Mouse (Mus musculus) heart, postnatal 36 days (tissue): ENCODE data around the gene Akt2. TPM values are rescaled to one million over a fixed set of nuclear protein-coding genes. Genes with fewer than 3 reads are reported as not detected.

Source experiments
- DNase-seq, 2 experiments: peaks; one replicate each; pipeline ENCODE4 v3.0.0; 2021 to 2022
- intact Hi-C: fragments of 180-260 bp; cut with DNase I; formaldehyde crosslinking; loops from one replicate; pipeline ENCODE4 v1.15.1; 2025
- total RNA-seq, 2 experiments: library from RNA; stranded (reverse); gene quantifications; 2 replicates each; pipeline ENCODE4 v1.2.3; 2021

Akt2 gene
- total RNA-seq, 2 experiments from 2014 or later: 172 to 194 TPM

DNA sequence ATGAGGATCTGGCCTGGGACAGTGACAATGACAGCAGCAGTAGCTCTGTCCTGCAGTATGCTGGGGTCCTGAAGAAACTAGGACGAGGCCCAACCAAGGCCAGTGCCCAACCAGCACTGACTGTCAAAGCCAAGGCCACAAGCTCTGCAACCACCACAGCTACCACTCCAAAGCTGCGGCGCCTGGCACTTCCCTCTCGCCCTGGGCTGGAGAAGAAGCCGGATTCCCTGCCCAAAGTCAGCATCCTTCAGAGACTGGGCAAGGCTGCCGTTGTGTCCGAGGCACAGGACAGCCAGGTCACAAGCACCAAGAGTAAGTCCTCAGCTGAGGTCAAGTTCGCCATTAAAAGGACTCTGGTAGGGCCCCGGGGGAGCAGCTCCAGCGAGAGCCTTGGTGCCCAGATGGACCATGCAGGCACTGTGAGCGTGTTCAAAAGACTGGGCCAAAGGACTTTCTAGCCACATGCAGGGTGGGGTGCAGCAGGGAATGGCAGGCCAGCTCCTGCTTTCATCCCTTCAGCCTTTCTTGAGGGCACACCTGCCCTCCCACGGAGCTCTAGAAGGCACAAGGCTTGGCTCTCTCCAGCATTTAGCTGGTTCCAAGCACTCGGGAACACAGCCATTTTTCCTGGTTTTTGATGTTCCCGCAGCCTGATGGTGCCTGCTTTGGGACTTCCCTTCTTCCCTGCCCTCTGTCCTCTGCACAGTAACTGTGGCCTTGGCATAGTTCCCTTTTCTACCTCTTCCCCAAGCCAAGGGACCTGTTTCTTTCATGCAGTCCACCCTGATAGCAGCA, 10.8 kb upstream of the Akt2 start:
- no peak for DNase-seq
- intact Hi-C loops: no loop called here

- intact Hi-C loops: no loop called here
- no peak for DNase-seq
Measured at GRCm38 (mm10) chr7:27586861-27587260, 4.5 kb upstream of the Akt2 start.

GRCm38 (mm10) chr7:27587741-27588140, 3.6 kb upstream of the Akt2 start:
- intact Hi-C loops: no loop called here
- DNase-seq: no peak

DNA sequence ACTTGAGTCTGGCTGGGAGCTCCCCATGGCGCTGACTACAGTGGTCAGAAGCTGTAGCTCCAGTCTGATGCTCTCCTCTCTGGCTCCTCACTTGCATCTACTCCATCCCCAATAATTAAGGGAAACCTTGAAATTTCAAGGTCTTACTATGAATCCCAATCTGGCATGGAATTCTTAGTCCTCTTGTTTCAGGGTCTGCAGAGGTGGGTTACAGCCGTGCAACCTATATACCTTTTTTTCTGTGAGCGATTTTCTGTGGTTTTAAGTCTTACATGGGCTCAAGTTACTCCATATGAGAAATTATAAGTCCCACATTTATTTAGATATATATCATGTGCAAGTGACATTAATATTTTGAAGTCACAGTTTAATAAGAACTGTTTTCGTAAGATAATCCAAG, 1.3 kb upstream of the Akt2 start:
- intact Hi-C loops: loop anchor here (5.0 kb wide), 2 partner anchors 97 to 253 kb away; partner anchors contain the start of genes Ltbp4 and Zfp607b
- no peak for DNase-seq

DNA sequence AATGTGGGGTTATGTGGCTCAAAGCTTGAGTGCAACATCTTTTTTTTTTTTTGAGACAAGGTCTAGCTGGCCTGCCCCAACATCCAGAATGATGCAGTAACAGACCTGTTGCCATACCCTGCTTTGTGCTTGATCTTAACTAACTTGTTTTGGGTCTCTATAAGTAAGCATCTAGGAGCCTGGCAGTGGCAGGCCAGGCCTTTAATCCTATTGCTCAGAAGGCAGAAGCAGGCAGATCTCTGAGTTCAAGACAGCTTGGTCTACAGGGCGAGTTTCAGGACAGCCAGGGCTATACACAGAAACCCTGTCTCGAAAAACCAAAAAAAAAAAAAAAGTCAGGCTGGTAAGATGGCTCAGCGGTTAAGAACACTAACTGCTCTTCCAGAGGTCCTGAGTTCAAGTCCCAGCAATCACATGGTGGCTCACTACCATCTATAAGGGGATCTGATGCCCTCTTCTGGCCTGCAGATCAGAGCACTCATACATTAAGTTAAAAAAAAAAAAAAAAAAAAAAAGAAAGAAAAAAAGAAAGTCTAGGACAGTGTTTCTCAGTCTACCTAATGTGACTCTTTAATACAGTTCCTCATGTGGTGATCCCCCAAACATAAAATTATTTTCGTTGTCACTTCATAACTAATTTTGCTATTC, 662 bp upstream of the Akt2 start:
- intact Hi-C loops: loop anchor here (5.0 kb wide), 2 partner anchors 97 to 253 kb away; partner anchors contain the start of genes Ltbp4 and Zfp607b
- DNase-seq: no peak

DNA sequence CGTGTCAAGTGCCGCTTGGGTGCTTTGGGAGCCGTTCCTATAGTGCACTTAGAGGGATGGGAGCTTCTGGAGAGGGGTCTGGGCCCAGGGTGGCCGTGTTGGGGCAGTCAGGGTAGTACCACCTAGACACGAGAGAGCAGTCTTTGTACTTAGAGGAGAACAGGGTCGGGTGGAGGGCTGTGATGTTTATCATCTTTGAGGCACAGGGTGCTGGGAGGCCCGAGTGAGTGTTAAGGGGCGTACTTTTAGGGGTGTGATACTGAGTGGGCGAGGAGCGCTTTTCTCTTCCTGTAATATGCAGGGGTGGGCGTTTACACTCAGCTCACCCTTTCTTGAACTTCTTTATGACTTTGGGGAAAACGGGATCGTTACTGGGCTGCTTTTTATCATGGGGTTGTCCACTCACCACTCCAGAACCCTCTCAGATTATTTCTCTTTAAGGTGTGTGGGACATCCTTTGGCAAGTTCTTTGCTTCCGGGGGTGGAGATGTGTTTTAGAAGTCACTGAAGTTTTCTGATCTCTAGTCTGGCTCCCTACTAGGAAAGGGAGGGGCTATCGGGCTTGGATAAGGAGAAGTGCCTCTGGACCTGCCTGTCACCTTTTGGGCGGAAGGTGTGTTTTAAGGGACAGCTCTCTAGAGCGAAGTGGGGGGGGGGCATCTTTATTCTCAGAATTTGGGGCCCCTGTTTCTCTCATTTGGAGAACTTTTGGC, 1.0 kb downstream of the Akt2 start:
- no peak for DNase-seq
- intact Hi-C loops: loop anchor here (2.0 to 5.0 kb wide), 3 partner anchors 14 to 255 kb away; partner anchors contain the start of genes Ltbp4 and Zfp607b

DNA sequence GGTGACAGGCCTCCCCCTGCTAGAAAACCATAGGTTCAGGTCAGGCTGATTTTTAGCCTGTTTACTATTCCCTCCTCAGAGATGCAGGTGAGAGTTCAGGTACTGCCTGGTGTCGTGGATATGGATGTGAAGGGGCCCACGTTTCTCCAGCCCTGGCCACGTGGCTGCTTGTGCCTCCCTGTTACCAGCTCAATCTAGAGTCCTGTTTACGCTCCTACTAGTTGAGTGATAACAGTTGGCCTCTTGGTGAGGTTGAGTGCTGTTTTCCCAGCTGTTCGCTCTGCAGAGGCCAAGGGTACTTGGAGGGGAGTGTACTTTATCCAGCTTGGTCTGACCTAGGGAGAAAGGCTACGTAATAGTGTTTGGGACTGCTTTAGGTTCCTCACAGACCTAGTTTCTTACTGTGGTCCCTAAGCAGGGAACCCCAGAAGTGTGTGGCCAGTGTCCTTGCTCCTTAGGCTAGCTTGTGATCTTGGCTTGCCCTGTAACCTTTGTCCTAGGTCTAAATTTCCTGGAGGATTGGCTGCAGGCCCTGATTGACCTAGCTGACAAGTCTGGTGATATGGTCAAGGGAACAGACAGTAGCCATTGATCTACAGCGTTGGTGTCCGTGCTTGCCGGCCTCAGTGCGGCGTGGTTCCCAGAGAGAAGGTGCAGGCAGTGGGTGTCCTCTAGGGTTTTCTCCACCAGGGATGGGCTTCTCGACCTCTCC, 1.7 kb downstream of the Akt2 start:
- intact Hi-C loops: loop anchor here (2.0 to 5.0 kb wide), 3 partner anchors 14 to 256 kb away; partner anchors contain the start of genes Ltbp4 and Zfp607b
- peak in 1 of 2 experiments; percentile 27 for DNase-seq

DNA sequence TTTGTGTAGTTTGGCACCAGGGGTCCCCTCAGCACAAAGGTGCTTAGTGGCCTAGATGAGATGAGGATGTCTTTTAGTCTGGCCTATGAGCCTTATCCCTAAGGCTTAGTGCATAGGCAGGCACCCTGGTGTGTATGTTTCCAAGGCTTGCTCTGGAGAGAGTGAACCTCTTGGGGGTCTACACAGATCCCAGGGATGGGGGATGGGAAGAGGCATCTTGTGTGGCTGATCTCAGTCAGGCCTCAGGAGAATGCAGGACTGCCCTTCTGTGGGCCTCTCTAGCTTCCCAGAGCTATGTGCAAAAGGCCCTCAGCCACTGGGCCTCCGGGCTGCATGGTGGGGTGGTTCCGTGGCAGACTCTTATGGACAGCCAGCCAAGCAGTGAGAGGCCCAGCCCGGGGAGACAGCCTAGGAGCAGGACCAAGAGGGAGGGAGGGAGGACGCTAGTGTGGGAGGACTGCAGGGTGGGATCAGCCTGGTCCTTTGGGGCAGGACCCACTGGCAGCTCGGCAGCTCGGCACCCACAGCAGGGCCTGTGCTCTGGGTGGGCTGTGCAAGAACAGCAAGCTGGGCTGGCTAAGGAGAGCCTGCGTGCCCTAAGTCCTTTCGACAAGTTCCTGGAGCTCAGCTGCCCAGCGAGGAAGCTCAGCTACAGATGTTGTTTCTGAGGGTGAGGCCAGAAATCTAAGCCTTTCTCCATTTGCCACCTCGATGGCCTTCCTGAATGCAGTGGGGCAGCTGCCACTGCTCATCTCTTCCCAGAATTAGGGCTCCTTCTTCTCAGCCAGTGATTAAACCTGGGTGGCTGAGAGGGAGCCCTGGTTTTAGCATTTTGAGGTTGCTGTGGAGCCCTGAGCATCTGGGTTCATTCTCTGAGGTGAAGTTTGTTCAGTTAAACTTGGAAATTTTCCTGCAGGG, 5.5 kb downstream of the Akt2 start:
- peak; percentile 44 to 60 for DNase-seq
- intact Hi-C loops: no loop called here

- intact Hi-C loops: no loop called here
- DNase-seq: no peak
Measured at GRCm38 (mm10) chr7:27598053-27598452, 6.7 kb downstream of the Akt2 start.

GRCm38 (mm10) chr7:27601628-27602027, 10.3 kb downstream of the Akt2 start:
- intact Hi-C loops: no loop called here
- no peak for DNase-seq

GRCm38 (mm10) chr7:27602161-27602560, 10.8 kb downstream of the Akt2 start:
- intact Hi-C loops: no loop called here
- no peak for DNase-seq

- DNase-seq: no peak
- intact Hi-C loops: no loop called here
Measured at GRCm38 (mm10) chr7:27602835-27603234, 11.5 kb downstream of the Akt2 start.

- intact Hi-C loops: no loop called here
- no peak for DNase-seq
Measured at GRCm38 (mm10) chr7:27604661-27605348, 13.5 kb downstream of the Akt2 start.

DNA sequence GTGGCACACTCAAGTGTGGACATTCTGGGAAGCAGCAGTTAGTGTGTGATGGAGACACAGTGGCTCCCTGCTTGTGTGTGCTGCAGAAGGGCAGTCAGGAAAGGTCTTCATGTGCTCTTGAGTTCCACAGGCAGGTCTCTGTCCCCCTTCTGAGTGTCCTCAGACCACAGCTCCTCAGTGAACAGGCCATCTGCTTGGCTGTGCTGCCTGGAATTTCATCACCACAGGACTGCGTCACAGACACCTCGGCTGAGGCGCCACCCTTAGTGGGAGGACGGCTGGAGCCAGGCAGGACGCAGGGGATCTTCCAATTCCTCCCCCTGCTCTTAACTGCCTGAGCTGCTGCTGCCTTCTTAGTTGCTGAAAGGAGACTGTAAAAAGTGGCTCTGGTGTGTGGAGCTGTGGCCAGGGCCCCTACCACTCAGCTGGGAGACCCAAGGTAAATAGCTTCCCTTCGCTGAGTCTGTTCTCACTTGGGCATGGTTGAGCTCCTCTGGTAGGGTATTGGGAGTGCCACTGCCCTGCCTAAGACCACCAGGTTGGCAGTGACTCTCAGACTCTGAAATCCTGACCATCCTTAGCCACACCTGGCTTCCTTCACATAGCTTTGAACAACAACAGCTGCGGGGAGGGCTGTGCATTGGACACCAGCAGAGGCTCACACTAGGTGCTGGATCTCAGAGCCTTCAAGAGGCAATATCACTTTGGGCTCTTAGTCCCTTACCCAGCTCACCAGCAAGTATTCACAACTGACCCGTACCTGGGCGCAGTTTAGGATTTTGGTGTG, 14.3 kb downstream of the Akt2 start:
- intact Hi-C loops: loop anchor here (2.0 kb wide), 1 partner anchor 13 kb away; no protein-coding TSS in a partner anchor
- DNase-seq: peak; percentile 70 to 72

GRCm38 (mm10) chr7:27606481-27607254, 15.3 kb downstream of the Akt2 start:
- intact Hi-C loops: loop anchor here (2.0 kb wide), 1 partner anchor 14 kb away; no protein-coding TSS in a partner anchor

GRCm38 (mm10) chr7:27607580-27607979, 16.2 kb downstream of the Akt2 start:
- intact Hi-C loops: loop anchor here (2.0 kb wide), 1 partner anchor 15 kb away; no protein-coding TSS in a partner anchor
- peak; percentile 73 to 78 for DNase-seq

More at GRCm38 (mm10) chr7:27606481-27607254, 15.3 kb downstream of the Akt2 start:
- no peak for DNase-seq

GRCm38 (mm10) chr7:27608130-27608529, 16.8 kb downstream of the Akt2 start:
- intact Hi-C loops: no loop called here
- DNase-seq: no peak
